Mouse (Mus musculus): ENCODE results near the gene Pus10. TPM values are rescaled to one million over a fixed set of nuclear protein-coding genes. Genes with fewer than 3 reads are reported as not detected.

The Pus10 gene
- polyA plus RNA-seq, 1 experiment from 2014 or later = 12.0 TPM

DNA sequence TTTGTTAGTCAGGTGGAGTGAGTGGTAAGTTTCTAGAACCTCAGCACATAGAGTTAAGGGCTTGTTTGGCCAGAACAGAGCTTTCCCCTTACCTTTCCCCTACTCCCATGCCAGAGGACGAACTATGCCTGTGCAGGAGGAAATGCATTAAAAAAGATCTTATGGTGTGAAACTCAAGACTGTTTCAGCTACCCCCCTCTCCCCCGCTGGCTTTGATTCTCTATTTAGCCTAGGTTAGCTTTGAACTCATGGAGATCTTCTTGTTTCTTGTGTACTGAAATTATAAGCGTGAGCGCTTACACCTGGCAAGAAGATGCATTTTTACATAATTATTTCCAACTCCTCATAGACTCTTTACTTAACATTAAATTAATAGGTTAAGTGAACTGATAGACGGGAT lies 1.1 kb downstream of the Pus10 start:
- Histone ChIP-seq H3K9me3 (no peaks in the 10 kb centered on the region), H3K4me1 (peaks cover 20% of the 10 kb centered on the region), H3K4me3 (peak overlapping the region; percentile 86), H3K9ac (peak overlapping the region; percentile 89), H3K36me3 (replicated peaks) (no peaks in the 10 kb centered on the region), H3K27ac (peak overlapping the region; percentile 96), H3K27me3 (replicated peaks) (no peaks in the 10 kb centered on the region), H3K4me2 (peak overlapping the region; percentile 58)
- 6% methylated on average over 5 of the region's 5 CpGs for WGBS
- no peak for ATAC-seq (replicated peaks)

DNA sequence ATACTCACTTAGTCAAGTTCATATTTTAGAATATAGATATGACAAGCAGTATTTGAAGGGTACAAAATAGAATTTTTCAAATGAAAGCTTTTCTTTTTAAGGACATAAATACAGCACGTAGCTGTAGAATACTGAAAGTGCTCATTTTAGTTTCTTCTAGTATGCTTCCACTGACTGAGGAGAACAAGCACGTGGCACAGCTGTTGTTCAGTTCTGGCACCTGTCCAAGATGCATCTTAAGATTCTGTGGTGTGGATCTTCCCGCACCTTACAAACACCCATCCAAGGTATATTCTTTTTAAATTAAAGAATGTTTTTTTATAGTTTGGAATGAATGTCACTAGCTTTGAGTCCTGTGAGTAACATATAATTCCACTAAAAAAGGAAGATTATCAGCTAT lies 1.7 kb downstream of the Pus10 start:
- H3K9ac ChIP-seq = no peak overlapping the region
- H3K27ac ChIP-seq = no peak overlapping the region
- peak overlapping the region; percentile 86 for H3K4me3 ChIP-seq
- 28% methylated on average over 3 of the region's 3 CpGs for WGBS
- H3K27me3 ChIP-seq (replicated peaks) = no peaks in the 10 kb centered on the region
- H3K4me2 ChIP-seq = peak overlapping the region; percentile 58
- peaks cover 20% of the 10 kb centered on the region for H3K4me1 ChIP-seq
- no peaks in the 10 kb centered on the region for H3K36me3 ChIP-seq (replicated peaks)
- no peaks in the 10 kb centered on the region for H3K9me3 ChIP-seq
- ATAC-seq (replicated peaks) = no peak

DNA sequence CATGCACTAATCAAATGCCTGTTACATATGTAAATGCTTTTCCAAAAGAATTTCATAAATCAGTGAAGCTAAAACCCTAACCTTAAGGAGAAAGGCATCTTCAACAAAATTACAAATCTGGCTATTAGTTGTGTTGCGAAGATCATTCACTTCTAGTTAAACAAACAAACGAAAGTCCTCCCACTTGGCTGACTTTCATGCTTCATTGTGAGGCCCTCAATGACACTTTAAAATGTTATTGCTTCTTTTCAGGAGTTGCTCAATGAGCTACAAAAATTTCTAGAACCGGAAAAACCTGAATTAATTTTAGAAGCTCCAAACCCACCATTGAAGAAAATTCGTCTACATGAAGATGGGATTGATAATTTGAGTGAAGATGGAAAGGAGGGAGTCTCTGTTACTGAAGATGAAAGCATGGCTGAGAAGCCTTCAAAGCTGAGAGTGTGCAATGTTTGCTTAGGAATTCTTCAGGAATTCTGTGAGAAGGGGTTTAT lies 6.8 kb downstream of the Pus10 start:
- H3K36me3 ChIP-seq (replicated peaks) = peaks cover 23% of the 10 kb centered on the region
- no peak overlapping the region for H3K27ac ChIP-seq
- no peak overlapping the region for H3K4me3 ChIP-seq
- no peak overlapping the region for H3K4me2 ChIP-seq
- peaks cover 5% of the 10 kb centered on the region for H3K4me1 ChIP-seq
- H3K9me3 ChIP-seq = no peaks in the 10 kb centered on the region
- no peaks in the 10 kb centered on the region for H3K27me3 ChIP-seq (replicated peaks)
- H3K9ac ChIP-seq = no peak overlapping the region
- no peak for ATAC-seq (replicated peaks)
- WGBS = 92% methylated on average over 4 of the region's 4 CpGs

DNA sequence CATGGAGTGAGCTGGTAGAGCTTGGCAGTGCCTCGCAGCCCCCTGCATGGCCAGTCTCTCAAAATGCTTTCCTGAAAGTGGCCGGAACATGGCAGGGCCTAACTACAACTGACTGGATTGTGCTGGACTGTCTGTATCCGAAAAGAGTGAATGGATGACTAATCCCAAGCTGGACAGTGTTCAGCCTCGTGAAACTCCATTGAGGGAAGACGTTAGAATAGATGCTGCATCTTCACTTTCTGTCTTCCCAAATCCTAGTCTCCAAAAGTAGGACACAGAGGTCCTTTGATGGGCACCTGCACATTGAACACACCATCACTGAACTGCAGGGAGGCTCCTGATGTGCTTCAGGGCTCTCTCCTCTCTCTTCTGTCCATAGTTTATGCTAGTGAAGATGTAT lies 10.6 kb downstream of the Pus10 start:
- Histone ChIP-seq H3K27ac (no peak overlapping the region), H3K4me1 (no peaks in the 10 kb centered on the region), H3K4me2 (no peak overlapping the region), H3K27me3 (replicated peaks) (no peaks in the 10 kb centered on the region), H3K9ac (no peak overlapping the region), H3K4me3 (no peak overlapping the region), H3K36me3 (replicated peaks) (peaks cover 37% of the 10 kb centered on the region), H3K9me3 (no peaks in the 10 kb centered on the region)
- ATAC-seq (replicated peaks) = no peak
- 88% methylated on average over 5 of the region's 5 CpGs for WGBS

DNA sequence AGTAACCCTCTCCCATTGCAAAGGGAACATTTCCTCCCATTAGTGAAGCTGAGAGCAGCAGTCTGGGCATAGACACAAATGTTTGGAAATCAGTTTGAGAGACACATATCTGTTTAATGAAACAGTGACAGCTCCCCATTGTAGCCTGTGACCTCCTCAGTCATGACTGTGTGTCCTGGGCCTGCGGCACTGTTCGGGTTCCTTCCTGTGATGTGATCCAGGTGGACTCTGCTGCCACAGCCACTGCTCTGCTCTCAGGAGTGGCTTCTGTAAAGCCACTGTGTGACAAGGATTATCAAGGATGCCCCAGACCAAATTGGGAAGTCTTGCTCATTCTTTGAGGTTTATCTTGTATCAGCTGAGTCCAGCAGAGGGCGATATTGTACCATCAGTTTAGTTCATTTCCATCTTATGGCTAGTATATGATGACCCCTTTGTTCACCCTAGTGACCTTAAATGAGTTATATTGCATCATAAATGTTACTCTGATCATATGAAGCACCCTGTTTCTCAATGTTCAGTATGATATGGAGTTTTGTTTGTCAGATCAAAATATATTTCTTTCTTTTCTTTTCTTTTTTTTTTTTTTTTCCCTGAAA lies 13.7 kb downstream of the Pus10 start:
- no peak overlapping the region for H3K27ac ChIP-seq
- 0 out of 2 replicates have a peak, but pooled peaks have one; percentile 27 for ATAC-seq (replicated peaks)
- peaks cover 30% of the 10 kb centered on the region for H3K36me3 ChIP-seq (replicated peaks)
- no peak overlapping the region for H3K4me2 ChIP-seq
- no peak overlapping the region for H3K9ac ChIP-seq
- WGBS = 50% methylated on average over 3 of the region's 3 CpGs
- H3K9me3 ChIP-seq = no peaks in the 10 kb centered on the region
- no peaks in the 10 kb centered on the region for H3K4me1 ChIP-seq
- H3K27me3 ChIP-seq (replicated peaks) = no peaks in the 10 kb centered on the region
- no peak overlapping the region for H3K4me3 ChIP-seq

DNA sequence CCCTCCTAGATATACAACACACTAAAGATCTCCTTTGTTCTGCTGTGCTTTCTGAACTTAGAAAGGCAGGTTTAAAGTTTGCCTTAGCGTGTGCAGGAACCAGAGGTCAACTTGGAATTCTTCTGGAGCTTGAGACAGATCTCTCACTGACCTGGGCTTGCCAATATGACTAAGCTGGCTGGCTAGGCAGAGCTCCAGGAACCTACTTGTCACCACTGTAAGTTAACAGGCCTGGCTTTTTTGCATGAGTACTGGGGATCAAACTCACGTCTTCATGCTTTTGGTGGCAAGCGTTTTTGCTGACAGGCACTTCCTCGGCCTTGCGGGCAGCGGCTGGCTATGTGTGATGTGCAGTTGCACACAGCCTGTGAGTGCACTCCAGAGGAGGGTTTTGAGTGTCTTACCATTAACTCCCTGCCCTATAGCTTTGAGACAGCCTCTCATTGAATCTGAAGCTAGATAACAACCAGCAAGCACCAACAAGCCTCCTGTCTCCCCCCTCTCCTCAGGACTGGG lies 15.0 kb downstream of the Pus10 start:
- WGBS = 92% methylated on average over 6 of the region's 6 CpGs
- ATAC-seq (replicated peaks) = no peak
- H3K4me2 ChIP-seq = no peak overlapping the region
- peaks cover 18% of the 10 kb centered on the region; the same call in 1 of the 2 replicates for H3K36me3 ChIP-seq (replicated peaks)
- H3K27ac ChIP-seq = no peak overlapping the region
- no peak overlapping the region for H3K4me3 ChIP-seq
- H3K9ac ChIP-seq = no peak overlapping the region
- no peaks in the 10 kb centered on the region for H3K9me3 ChIP-seq
- no peaks in the 10 kb centered on the region for H3K4me1 ChIP-seq
- no peaks in the 10 kb centered on the region for H3K27me3 ChIP-seq (replicated peaks)

DNA sequence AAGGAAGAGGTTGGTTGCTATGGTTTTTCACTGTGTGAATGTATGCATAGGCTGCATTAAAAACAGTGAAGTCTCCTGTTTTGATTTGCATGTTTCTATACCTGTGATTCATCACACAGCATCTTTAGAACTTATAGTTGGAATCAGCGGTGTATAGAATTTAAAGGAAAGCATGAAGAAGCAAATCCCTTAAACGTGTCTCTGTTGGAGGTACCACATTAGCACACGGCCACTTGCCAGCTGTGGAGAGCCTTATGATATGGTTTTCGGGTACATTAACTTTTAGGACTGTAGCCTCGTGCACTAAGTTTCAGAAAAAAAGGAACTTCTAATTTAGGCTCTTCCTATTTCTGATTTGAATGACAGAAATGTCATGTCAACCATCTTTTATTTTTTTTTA lies 17.1 kb downstream of the Pus10 start:
- Histone ChIP-seq H3K4me3 (no peak overlapping the region), H3K27ac (no peak overlapping the region), H3K9ac (no peak overlapping the region), H3K27me3 (replicated peaks) (no peaks in the 10 kb centered on the region), H3K36me3 (replicated peaks) (peaks cover 18% of the 10 kb centered on the region; the same call in 1 of the 2 replicates), H3K9me3 (no peaks in the 10 kb centered on the region), H3K4me1 (no peaks in the 10 kb centered on the region), H3K4me2 (no peak overlapping the region)
- no peak for ATAC-seq (replicated peaks)
- 93% methylated on average over 5 of the region's 5 CpGs for WGBS

DNA sequence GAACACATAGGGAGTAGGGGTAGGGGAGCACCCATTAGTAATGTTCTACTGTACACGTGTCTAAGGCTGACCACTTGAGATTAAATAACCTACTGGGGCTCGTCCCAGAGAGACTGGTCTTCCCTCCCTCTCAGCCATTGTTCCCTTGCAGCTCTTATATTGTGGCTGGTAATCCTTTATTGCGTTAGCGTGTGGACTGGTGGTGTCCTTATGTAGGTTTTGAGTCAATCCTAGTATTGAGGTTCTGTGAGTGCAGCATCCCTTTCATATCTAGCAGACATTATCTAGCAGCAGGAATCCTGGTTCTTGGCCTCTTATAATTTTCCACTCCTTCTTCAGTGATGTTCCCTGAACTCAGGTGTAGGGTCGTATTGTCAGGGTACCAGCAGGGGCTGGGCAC lies 21.2 kb downstream of the Pus10 start:
- 85% methylated on average over 5 of the region's 5 CpGs for WGBS

DNA sequence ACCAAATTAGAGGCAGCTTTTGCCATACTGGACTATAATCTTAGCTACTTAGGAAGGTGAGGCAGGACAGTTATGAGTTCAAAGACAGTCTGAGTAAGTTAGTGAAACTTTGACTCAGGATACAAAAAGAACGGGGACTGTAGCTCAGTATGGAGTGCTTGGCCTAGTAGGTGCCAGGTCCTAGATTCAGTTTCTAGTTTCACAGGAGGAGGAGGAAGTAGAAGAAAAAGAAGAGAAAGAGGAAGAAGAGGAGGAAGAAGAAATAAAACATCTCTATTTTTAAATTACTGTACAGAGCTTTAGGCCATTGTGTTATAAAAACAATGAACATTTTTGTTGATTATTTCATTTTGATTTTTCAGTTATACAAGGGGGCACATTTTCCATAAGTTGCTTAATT lies 22.6 kb downstream of the Pus10 start:
- Histone ChIP-seq H3K9ac (no peak overlapping the region), H3K27ac (no peak overlapping the region), H3K27me3 (replicated peaks) (no peaks in the 10 kb centered on the region), H3K4me3 (no peak overlapping the region), H3K9me3 (no peaks in the 10 kb centered on the region), H3K36me3 (replicated peaks) (no peaks in the 10 kb centered on the region; the same call in 1 of the 2 replicates), H3K4me1 (no peaks in the 10 kb centered on the region), H3K4me2 (no peak overlapping the region)
- no peak for ATAC-seq (replicated peaks)
- WGBS = 100% methylated on average over 1 of the region's 1 CpGs

More for the DNA sequence above, 21.2 kb downstream of the Pus10 start:
- H3K4me1 ChIP-seq = no peaks in the 10 kb centered on the region
- peaks cover 4% of the 10 kb centered on the region; the same call in 1 of the 2 replicates for H3K36me3 ChIP-seq (replicated peaks)
- no peak overlapping the region for H3K9ac ChIP-seq
- no peak overlapping the region for H3K4me2 ChIP-seq
- no peak for ATAC-seq (replicated peaks)
- H3K27ac ChIP-seq = no peak overlapping the region
- H3K4me3 ChIP-seq = no peak overlapping the region
- no peaks in the 10 kb centered on the region for H3K9me3 ChIP-seq
- H3K27me3 ChIP-seq (replicated peaks) = no peaks in the 10 kb centered on the region

DNA sequence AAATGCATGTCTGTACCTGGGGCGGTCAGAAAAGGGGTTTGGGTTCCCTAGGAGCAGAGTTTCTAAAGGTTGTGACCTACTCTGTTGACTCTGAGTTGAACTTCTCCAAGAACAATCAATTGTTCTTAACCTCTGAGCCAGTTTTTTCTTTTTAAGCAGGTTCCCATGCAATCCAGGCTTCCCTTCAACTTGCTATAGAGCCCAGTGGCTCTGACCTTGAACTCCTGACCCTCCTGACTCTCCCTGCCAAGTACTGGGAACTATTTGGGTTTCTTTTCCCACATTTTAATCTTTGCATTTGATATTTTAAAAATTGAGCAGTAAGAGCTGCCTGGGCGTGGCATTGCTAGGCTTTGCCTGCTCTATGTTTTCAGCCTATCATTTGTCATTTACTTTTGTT lies 27.8 kb downstream of the Pus10 start:
- H3K27ac ChIP-seq = no peak overlapping the region
- no peaks in the 10 kb centered on the region for H3K36me3 ChIP-seq (replicated peaks)
- H3K4me3 ChIP-seq = no peak overlapping the region
- H3K9me3 ChIP-seq = no peaks in the 10 kb centered on the region
- no peak for ATAC-seq (replicated peaks)
- WGBS = 96% methylated on average over 2 of the region's 2 CpGs
- H3K27me3 ChIP-seq (replicated peaks) = no peaks in the 10 kb centered on the region
- no peak overlapping the region for H3K9ac ChIP-seq
- no peak overlapping the region for H3K4me2 ChIP-seq
- no peaks in the 10 kb centered on the region for H3K4me1 ChIP-seq

DNA sequence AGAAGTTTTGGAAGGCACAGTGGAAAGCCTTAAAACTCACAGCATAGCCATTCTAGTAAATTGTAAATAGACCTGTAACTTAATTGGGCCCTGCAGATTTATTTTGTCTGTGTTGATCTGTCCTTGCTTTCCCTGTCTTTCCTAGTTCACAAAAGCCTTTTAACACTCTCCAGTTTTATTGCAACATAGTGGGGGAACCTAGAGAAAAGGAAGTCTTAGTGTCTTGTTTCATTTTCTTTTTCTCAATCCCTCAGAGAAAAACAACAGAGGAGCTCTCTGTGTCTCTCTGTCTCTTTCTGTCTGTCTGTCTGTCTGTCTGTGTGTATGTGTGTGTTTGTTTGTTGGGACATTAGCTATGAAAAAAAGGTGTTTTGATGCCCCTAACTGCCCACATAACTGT lies 30.4 kb downstream of the Pus10 start:
- no peak overlapping the region for H3K9ac ChIP-seq
- no peaks in the 10 kb centered on the region for H3K9me3 ChIP-seq
- H3K27me3 ChIP-seq (replicated peaks) = no peaks in the 10 kb centered on the region
- H3K4me3 ChIP-seq = no peak overlapping the region
- H3K4me2 ChIP-seq = no peak overlapping the region
- no peaks in the 10 kb centered on the region for H3K4me1 ChIP-seq
- no peak overlapping the region for H3K27ac ChIP-seq
- ATAC-seq (replicated peaks) = no peak
- H3K36me3 ChIP-seq (replicated peaks) = no peaks in the 10 kb centered on the region

DNA sequence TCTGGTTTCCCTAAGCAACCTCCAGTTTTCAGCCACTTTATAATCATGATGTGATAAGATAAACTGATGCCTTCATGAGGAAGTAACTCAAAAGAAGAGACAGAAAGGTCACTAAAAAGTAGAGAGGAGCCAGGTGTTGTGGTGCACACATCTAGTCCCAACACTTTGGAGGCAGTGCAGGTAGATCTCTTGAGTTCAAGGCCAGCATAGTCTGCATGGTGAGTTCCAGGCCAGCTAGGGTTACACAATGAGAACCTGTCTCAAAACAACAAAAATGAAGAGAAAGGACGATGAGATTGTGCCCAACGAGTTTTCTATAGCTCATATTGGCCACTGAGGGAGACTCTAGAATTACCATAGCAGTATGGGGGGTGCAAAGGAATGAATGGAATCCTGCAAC lies 33.1 kb downstream of the Pus10 start:
- 72% methylated on average over 2 of the region's 2 CpGs for WGBS
- Histone ChIP-seq H3K27ac (no peak overlapping the region), H3K4me2 (no peak overlapping the region), H3K36me3 (replicated peaks) (no peaks in the 10 kb centered on the region), H3K9me3 (no peaks in the 10 kb centered on the region), H3K9ac (no peak overlapping the region), H3K4me3 (no peak overlapping the region), H3K4me1 (no peaks in the 10 kb centered on the region), H3K27me3 (replicated peaks) (no peaks in the 10 kb centered on the region)
- ATAC-seq (replicated peaks) = no peak

DNA sequence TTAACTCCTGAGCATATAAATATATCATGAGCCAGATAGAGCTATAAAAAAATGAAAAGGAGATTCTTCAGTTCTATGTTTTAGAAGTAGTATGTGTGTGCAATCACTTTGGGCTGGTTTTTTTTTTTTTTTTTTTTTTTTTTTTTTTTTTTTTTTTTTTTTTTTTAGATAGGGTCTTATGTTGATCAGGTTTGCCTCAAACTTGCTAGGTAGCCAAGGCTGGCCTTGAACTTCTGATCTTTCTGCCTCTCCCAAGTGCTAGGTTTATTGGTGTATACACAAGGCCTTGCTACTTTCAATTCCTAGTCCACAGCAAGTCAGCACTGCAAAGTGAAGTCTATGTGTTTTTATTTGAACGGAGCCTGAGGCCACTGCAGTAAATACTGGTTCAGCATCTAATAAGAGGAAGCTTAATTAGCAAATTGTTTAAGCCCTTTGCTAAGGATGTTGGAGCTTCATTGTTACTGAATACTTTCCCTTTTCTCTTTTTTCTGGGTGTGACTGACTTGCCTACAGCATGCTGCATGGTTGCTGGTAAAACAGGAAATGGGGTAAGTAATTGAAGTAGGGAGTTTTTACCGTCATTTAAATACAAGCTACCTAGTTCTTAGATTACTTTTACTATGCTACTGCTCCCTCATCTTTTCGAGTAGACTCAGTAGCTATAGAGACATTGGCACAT lies 34.1 kb downstream of the Pus10 start:
- 87% methylated on average over 3 of the region's 3 CpGs for WGBS
- H3K4me1 ChIP-seq = no peaks in the 10 kb centered on the region
- H3K9ac ChIP-seq = no peak overlapping the region
- 0 out of 2 replicates have a peak, but pooled peaks cover 1% of the 10 kb centered on the region for H3K36me3 ChIP-seq (replicated peaks)
- H3K4me2 ChIP-seq = no peak overlapping the region
- no peaks in the 10 kb centered on the region for H3K9me3 ChIP-seq
- H3K27me3 ChIP-seq (replicated peaks) = no peaks in the 10 kb centered on the region
- H3K27ac ChIP-seq = no peak overlapping the region
- no peak for ATAC-seq (replicated peaks)
- H3K4me3 ChIP-seq = no peak overlapping the region

Measured in midbrain, embryonic 15.5 days (tissue).